Mouse (Mus musculus): ENCODE measurements around the gene Olfr164. TPM values are rescaled to one million over a fixed set of nuclear protein-coding genes. Genes with fewer than 3 reads are reported as not detected.

Gene Olfr164
- total RNA-seq (2014; rRNA removed) (not detected in 2 replicates), polyA plus RNA-seq (2015; fragmentation: Nextera tagmentation; extraction: Ambion mirVana) (not detected in 2 replicates)

DNA sequence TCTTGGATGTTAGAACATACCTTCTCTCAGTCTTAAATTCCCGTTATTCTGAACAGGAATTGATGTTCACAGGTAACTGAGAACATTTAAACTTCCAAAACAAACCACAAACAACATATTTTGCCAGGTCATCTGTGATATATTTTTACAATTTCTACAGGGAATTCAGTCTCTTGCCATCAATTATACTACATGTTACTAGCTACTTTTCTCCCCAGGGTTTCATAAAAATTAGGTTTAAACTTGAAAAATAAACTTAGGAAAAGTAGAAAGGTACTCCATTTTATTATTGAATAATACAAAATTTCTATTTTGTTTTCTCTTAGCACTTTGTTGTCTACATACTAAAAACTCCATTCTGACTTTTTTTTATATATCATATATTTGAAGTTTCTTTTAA, at the start of gene Olfr164:
Gene Olfr164 (minus strand): TSS at position 101 of the 400 bp plus-strand sequence.
- H3K4me1 ChIP-seq (ENCODE audit: insufficient read depth, low read length) = no peaks in the 10 kb centered on the region
- 43% methylated on average over 1 of the region's 1 CpGs for WGBS
- H3K4me2 ChIP-seq (ENCODE audit: low read depth, low read length, poor library complexity, severe bottlenecking) = no peak within 1 kb of the TSS
- H3K27ac ChIP-seq (ENCODE audit: low read depth, low read length) = no peak within 1 kb of the TSS
- DNase-seq (ENCODE audit: low spot score) = no peak
- no peaks in the 10 kb centered on the region for H3K9me3 ChIP-seq (ENCODE audit: low read length)
- TF ChIP-seq CTCF (IDR thresholded peaks at IDR 0.05) = no peak
- no peaks in the 10 kb centered on the region for H3K27me3 ChIP-seq (ENCODE audit: insufficient read depth, low read length)
- H3K36me3 ChIP-seq (ENCODE audit: insufficient read depth, low read length) = no peaks in the 10 kb centered on the region
- ATAC-seq (ENCODE audit: low FRiP score) = no peak
- no peak within 1 kb of the TSS for H3K9ac ChIP-seq (replicated peaks; ENCODE audit: low read length, poor library complexity, severe bottlenecking)
- H3K4me3 ChIP-seq (ENCODE audit: low read depth, low read length) = no peak within 1 kb of the TSS

DNA sequence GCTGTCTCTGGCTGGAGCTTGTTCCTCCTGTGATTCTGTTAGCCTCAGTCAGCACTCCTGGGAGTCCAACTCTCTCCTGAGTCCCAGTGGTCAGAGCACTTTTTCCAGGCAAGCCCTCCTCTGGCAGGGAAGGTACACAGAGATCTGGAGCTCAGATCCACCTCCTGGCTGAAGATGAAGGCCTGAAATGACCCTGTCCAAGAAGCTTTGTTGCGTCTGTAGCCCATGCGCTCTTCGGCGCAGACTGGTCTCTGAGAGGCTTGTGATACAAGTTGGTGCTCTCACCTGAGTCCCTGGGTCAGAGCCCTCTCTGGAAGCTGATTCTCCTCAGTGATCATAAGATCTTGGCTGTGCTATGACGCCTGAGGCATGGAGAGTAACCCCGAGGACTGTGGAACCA, 35.2 kb upstream of the Olfr164 start:
- no peak for TF ChIP-seq CTCF (IDR thresholded peaks at IDR 0.05)
- Histone ChIP-seq H3K4me2 (ENCODE audit: low read depth, low read length, poor library complexity, severe bottlenecking) (no peak overlapping the region), H3K27ac (ENCODE audit: low read depth, low read length) (no peak overlapping the region), H3K36me3 (ENCODE audit: insufficient read depth, low read length) (no peaks in the 10 kb centered on the region), H3K27me3 (ENCODE audit: insufficient read depth, low read length) (no peaks in the 10 kb centered on the region), H3K4me1 (ENCODE audit: insufficient read depth, low read length) (no peaks in the 10 kb centered on the region), H3K9ac (replicated peaks; ENCODE audit: low read length, poor library complexity, severe bottlenecking) (no peak overlapping the region), H3K4me3 (ENCODE audit: low read depth, low read length) (no peak overlapping the region), H3K9me3 (ENCODE audit: low read length) (peaks cover 4% of the 10 kb centered on the region; the same call in 1 of the 2 replicates)
- ATAC-seq (ENCODE audit: low FRiP score) = no peak
- 90% methylated on average over 6 of the region's 6 CpGs for WGBS
- no peak for DNase-seq (ENCODE audit: low spot score)

GRCm38 (mm10) chr16:19263235-19263634, 50.6 kb downstream of the Olfr164 start:
- Histone ChIP-seq H3K36me3 (ENCODE audit: insufficient read depth, low read length) (no peaks in the 10 kb centered on the region), H3K9me3 (ENCODE audit: low read length) (no peaks in the 10 kb centered on the region), H3K27ac (ENCODE audit: low read depth, low read length) (no peak overlapping the region), H3K9ac (replicated peaks; ENCODE audit: low read length, poor library complexity, severe bottlenecking) (no peak overlapping the region), H3K4me2 (ENCODE audit: low read depth, low read length, poor library complexity, severe bottlenecking) (no peak overlapping the region), H3K4me1 (ENCODE audit: insufficient read depth, low read length) (no peaks in the 10 kb centered on the region), H3K4me3 (ENCODE audit: low read depth, low read length) (no peak overlapping the region), H3K27me3 (ENCODE audit: insufficient read depth, low read length) (no peaks in the 10 kb centered on the region)
- 21% methylated on average over 1 of the region's 1 CpGs for WGBS
- ATAC-seq (ENCODE audit: low FRiP score) (0 out of 2 replicates have a peak, but pooled peaks have one; percentile 23), DNase-seq (ENCODE audit: low spot score) (peak; percentile 45)
- TF ChIP-seq CTCF (IDR thresholded peaks at IDR 0.05) = peak; percentile 45

GRCm38 (mm10) chr16:19260780-19261179, 53.1 kb downstream of the Olfr164 start:
- H3K4me3 ChIP-seq (ENCODE audit: low read depth, low read length) = no peak overlapping the region
- DNase-seq (ENCODE audit: low spot score) (no peak), ATAC-seq (ENCODE audit: low FRiP score) (no peak)
- H3K36me3 ChIP-seq (ENCODE audit: insufficient read depth, low read length) = no peaks in the 10 kb centered on the region
- no peak overlapping the region for H3K9ac ChIP-seq (replicated peaks; ENCODE audit: low read length, poor library complexity, severe bottlenecking)
- H3K9me3 ChIP-seq (ENCODE audit: low read length) = no peaks in the 10 kb centered on the region
- 66% methylated on average over 1 of the region's 1 CpGs for WGBS
- no peak for TF ChIP-seq CTCF (IDR thresholded peaks at IDR 0.05)
- H3K27me3 ChIP-seq (ENCODE audit: insufficient read depth, low read length) = no peaks in the 10 kb centered on the region
- no peak overlapping the region for H3K27ac ChIP-seq (ENCODE audit: low read depth, low read length)
- H3K4me1 ChIP-seq (ENCODE audit: insufficient read depth, low read length) = no peaks in the 10 kb centered on the region
- no peak overlapping the region for H3K4me2 ChIP-seq (ENCODE audit: low read depth, low read length, poor library complexity, severe bottlenecking)

GRCm38 (mm10) chr16:19245835-19246234, 68.0 kb downstream of the Olfr164 start:
- 85% methylated on average over 1 of the region's 1 CpGs for WGBS

GRCm38 (mm10) chr16:19241539-19242025, 72.3 kb downstream of the Olfr164 start:
- H3K4me3 ChIP-seq (ENCODE audit: low read depth, low read length) = no peak overlapping the region
- H3K9ac ChIP-seq (replicated peaks; ENCODE audit: low read length, poor library complexity, severe bottlenecking) = no peak overlapping the region
- no peaks in the 10 kb centered on the region for H3K27me3 ChIP-seq (ENCODE audit: insufficient read depth, low read length)
- TF ChIP-seq CTCF (IDR thresholded peaks at IDR 0.05) = no peak
- no peak overlapping the region for H3K4me2 ChIP-seq (ENCODE audit: low read depth, low read length, poor library complexity, severe bottlenecking)
- H3K9me3 ChIP-seq (ENCODE audit: low read length) = no peaks in the 10 kb centered on the region
- H3K4me1 ChIP-seq (ENCODE audit: insufficient read depth, low read length) = no peaks in the 10 kb centered on the region
- ATAC-seq (ENCODE audit: low FRiP score) = no peak
- DNase-seq (ENCODE audit: low spot score) = no peak
- H3K36me3 ChIP-seq (ENCODE audit: insufficient read depth, low read length) = no peaks in the 10 kb centered on the region
- H3K27ac ChIP-seq (ENCODE audit: low read depth, low read length) = no peak overlapping the region

More at GRCm38 (mm10) chr16:19245835-19246234, 68.0 kb downstream of the Olfr164 start:
- Histone ChIP-seq H3K9me3 (ENCODE audit: low read length) (no peaks in the 10 kb centered on the region), H3K4me3 (ENCODE audit: low read depth, low read length) (no peak overlapping the region), H3K27me3 (ENCODE audit: insufficient read depth, low read length) (no peaks in the 10 kb centered on the region), H3K27ac (ENCODE audit: low read depth, low read length) (no peak overlapping the region), H3K4me1 (ENCODE audit: insufficient read depth, low read length) (no peaks in the 10 kb centered on the region), H3K4me2 (ENCODE audit: low read depth, low read length, poor library complexity, severe bottlenecking) (no peak overlapping the region), H3K9ac (replicated peaks; ENCODE audit: low read length, poor library complexity, severe bottlenecking) (no peak overlapping the region), H3K36me3 (ENCODE audit: insufficient read depth, low read length) (no peaks in the 10 kb centered on the region)
- no peak for TF ChIP-seq CTCF (IDR thresholded peaks at IDR 0.05)
- no peak for DNase-seq (ENCODE audit: low spot score)
- no peak for ATAC-seq (ENCODE audit: low FRiP score)

Measured in midbrain, postnatal 0 days (tissue).